Mouse (Mus musculus): ENCODE results near the gene Cyp2d26.

GRCm38 (mm10) chr15:82764881-82765280, 29.2 kb downstream of the Cyp2d26 start:
- TF ChIP-seq CTCF (IDR thresholded peaks at IDR 0.05; ENCODE audit: low read depth) = no peak
- TF ChIP-seq EP300 (optimal IDR thresholded peaks at IDR 0.05) = no peak

All from stomach, postnatal 0 days (tissue).